Mouse (Mus musculus) embryonic facial prominence, embryonic 11.5 days (tissue): ENCODE measurements at regions not wholly inside any gene's neighbourhood (a gene's known extent, or its start where the extent isn't known, plus 50 kb on each side); places are given as distances from the start of the nearest gene placed in this dataset.

ENCODE experiments used
- ATAC-seq: fragments of 200-750 bp; cut with Nextera tagmentation; replicated peaks from 2 replicates; pipeline ENCODE4 v1.8.0; 2017; ENCODE audit warnings: low read depth; ENCODE audit not compliant: insufficient number of reproducible peaks, low FRiP score, low TSS enrichment
- DNase-seq: peaks from one replicate; pipeline ENCODE4 v3.0.0-alpha.2; 2015; ENCODE audit warnings: low spot score
- H3K27ac ChIP-seq: fragments of 300-500 bp; sonication (generic); replicated peaks from 2 replicates; pipeline ENCODE4 v1.5.1; 2014; ENCODE audit warnings: mild to moderate bottlenecking, low read depth, low read length, control low read depth
- H3K27me3 ChIP-seq: fragments of 300-500 bp; sonication (generic); 2 replicates; pipeline ENCODE4 v1.6.1; 2014; ENCODE audit warnings: mild to moderate bottlenecking, low read length, moderate library complexity, mixed read lengths; ENCODE audit not compliant: control insufficient read depth, insufficient read depth
- H3K36me3 ChIP-seq: fragments of 300-500 bp; sonication (generic); replicated peaks from 2 replicates; pipeline ENCODE4 v1.6.1; 2014; ENCODE audit warnings: low read depth, mild to moderate bottlenecking, low read length, moderate library complexity, mixed read lengths; ENCODE audit not compliant: control insufficient read depth, insufficient read depth
- H3K4me1 ChIP-seq: fragments of 300-500 bp; sonication (generic); 2 replicates; pipeline ENCODE4 v1.6.1; 2014; ENCODE audit warnings: low read length, mixed read lengths; ENCODE audit not compliant: control insufficient read depth, insufficient read depth
- H3K4me2 ChIP-seq: fragments of 300-500 bp; sonication (generic); 2 replicates; pipeline ENCODE4 v1.6.1; 2014; ENCODE audit warnings: low read depth, mild to moderate bottlenecking, control low read depth, low read length, moderate library complexity
- H3K4me3 ChIP-seq: fragments of 300-500 bp; sonication (generic); 2 replicates; pipeline ENCODE4 v1.5.1; 2014; ENCODE audit warnings: low read depth, low read length, control low read depth
- H3K9ac ChIP-seq: fragments of 300-500 bp; sonication (generic); replicated peaks from 2 replicates; pipeline ENCODE4 v1.6.1; 2014; ENCODE audit warnings: mild to moderate bottlenecking, control low read depth, low read length
- H3K9me3 ChIP-seq: fragments of 300-500 bp; sonication (generic); replicated peaks from 2 replicates; pipeline ENCODE4 v1.6.1; 2016; ENCODE audit warnings: mild to moderate bottlenecking, low read length, inconsistent platforms, mixed read lengths; ENCODE audit not compliant: control insufficient read depth
- WGBS: fragments of 180-500 bp; shearing (Covaris S2); extraction: QIAGEN DNeasy Blood & Tissue Kit; methylation state at CpG from one replicate; pipeline ENCODE4 v1.1.7; 2014; 5-methylcytosine and 5-hydroxymethylcytosine counted together

DNA sequence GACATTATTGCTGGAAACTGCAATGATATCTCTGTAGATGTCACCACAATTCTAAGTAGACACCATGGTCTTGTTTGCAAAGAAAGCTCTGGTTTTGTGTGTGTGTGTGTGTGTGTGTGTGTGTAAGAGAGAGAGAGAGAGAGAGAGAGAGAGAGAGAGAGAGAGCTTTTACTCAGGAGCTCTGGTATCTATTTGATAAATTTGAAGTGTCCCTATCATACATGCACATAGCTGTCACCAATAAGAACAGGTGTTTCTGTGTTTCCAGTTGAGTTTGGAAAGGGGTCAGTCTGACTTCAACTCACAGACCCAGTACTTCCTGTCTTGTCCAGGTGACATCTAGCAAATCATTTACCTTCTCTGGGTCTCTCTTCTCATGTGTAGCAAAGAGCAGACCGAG is 169.7 kb upstream of the Serpine2 start:
- Histone ChIP-seq H3K27me3 (no peaks in the 10 kb centered on the region), H3K36me3 (no peaks in the 10 kb centered on the region), H3K9me3 (no peaks in the 10 kb centered on the region), H3K4me1 (no peaks in the 10 kb centered on the region; the same call in 1 of the 2 replicates), H3K4me3 (no peak overlapping the region), H3K4me2 (no peak overlapping the region), H3K27ac (no peak overlapping the region), H3K9ac (no peak overlapping the region)
- ATAC-seq (no peak), DNase-seq (no peak)
- WGBS: 81% methylated on average over 1 of the region's 1 CpGs

DNA sequence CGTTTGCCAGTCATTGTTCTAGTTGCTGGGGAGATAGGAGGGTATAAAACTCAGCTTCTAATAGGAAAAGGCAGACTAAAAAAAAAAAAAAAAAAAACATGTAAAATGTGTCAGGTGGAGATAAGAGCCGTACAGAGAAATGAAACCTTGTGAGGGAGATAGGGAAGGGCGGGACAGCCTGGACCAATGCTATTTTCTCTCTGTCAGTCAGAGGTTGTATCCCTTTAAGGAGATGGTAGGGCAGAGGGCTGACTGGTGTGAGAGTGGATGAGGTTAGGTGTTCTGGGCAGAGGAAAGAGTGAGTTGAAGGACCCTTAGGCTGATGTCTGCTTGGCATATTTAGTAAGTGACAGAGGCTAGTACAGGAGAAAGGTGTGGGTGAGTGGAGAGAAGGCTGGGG is 169.2 kb upstream of the Serpine2 start:
- Histone ChIP-seq H3K9me3 (no peaks in the 10 kb centered on the region), H3K9ac (no peak overlapping the region), H3K4me3 (no peak overlapping the region), H3K4me2 (no peak overlapping the region), H3K36me3 (no peaks in the 10 kb centered on the region), H3K27me3 (no peaks in the 10 kb centered on the region), H3K27ac (no peak overlapping the region), H3K4me1 (no peaks in the 10 kb centered on the region; the same call in 1 of the 2 replicates)
- WGBS: 87% methylated on average over 3 of the region's 3 CpGs
- DNase-seq (no peak), ATAC-seq (0 out of 2 replicates have a peak, but pooled peaks have one; percentile 56)

GRCm38 (mm10) chr1:80025863-80026616 is 165.1 kb upstream of the Serpine2 start:
- no peaks in the 10 kb centered on the region for H3K9me3 ChIP-seq
- no peaks in the 10 kb centered on the region for H3K36me3 ChIP-seq
- no peaks in the 10 kb centered on the region for H3K4me1 ChIP-seq
- H3K4me2 ChIP-seq: no peak overlapping the region
- no peak for DNase-seq
- H3K27ac ChIP-seq: no peak overlapping the region
- no peak overlapping the region for H3K9ac ChIP-seq
- no peak overlapping the region for H3K4me3 ChIP-seq
- no peaks in the 10 kb centered on the region for H3K27me3 ChIP-seq
- ATAC-seq: no peak
- 87% methylated on average over 4 of the region's 4 CpGs for WGBS

- Histone ChIP-seq H3K9me3 (no peaks in the 10 kb centered on the region), H3K27ac (no peak overlapping the region), H3K4me1 (no peaks in the 10 kb centered on the region), H3K4me3 (no peak overlapping the region), H3K9ac (no peak overlapping the region), H3K36me3 (no peaks in the 10 kb centered on the region), H3K27me3 (no peaks in the 10 kb centered on the region), H3K4me2 (no peak overlapping the region)
- no peak for DNase-seq
- WGBS: 57% methylated on average over 6 of the region's 6 CpGs
- ATAC-seq: no peak
Observed at GRCm38 (mm10) chr1:80023518-80024095, 162.6 kb upstream of the Serpine2 start.

- 78% methylated on average over 3 of the region's 3 CpGs for WGBS
Observed at GRCm38 (mm10) chr1:80021866-80022265, 160.9 kb upstream of the Serpine2 start.

GRCm38 (mm10) chr1:80018391-80019065 is 157.5 kb upstream of the Serpine2 start:
- no peak overlapping the region for H3K27ac ChIP-seq
- no peaks in the 10 kb centered on the region for H3K4me1 ChIP-seq
- 68% methylated on average over 11 of the region's 11 CpGs for WGBS

More at GRCm38 (mm10) chr1:80021866-80022265, 160.9 kb upstream of the Serpine2 start:
- no peaks in the 10 kb centered on the region for H3K36me3 ChIP-seq
- no peak overlapping the region for H3K4me2 ChIP-seq
- ATAC-seq (no peak), DNase-seq (no peak)
- no peak overlapping the region for H3K9ac ChIP-seq
- H3K4me1 ChIP-seq: no peaks in the 10 kb centered on the region
- no peaks in the 10 kb centered on the region for H3K9me3 ChIP-seq
- H3K4me3 ChIP-seq: no peak overlapping the region
- H3K27me3 ChIP-seq: no peaks in the 10 kb centered on the region
- H3K27ac ChIP-seq: no peak overlapping the region

DNA sequence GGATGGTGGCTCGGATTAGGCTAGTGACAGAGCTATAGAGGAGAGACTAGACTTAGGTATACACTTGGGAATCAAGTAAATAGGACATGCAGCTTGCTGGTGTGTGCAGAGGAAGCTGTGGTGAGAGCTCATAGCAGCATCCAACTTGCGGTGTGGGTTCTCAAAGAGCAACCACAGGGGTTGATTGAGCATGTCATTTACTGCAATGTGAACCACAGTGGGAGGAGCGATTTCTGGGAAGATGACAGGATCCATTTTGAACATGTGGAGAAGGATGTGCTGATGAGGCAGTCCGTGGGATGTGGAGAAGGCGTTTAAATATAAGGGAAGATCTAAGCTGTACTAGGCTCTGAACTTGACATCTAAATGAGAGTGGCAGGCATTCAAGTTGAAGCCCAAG is 154.5 kb upstream of the Serpine2 start:
- H3K4me2 ChIP-seq: no peak overlapping the region
- ATAC-seq: no peak
- WGBS: 87% methylated on average over 5 of the region's 5 CpGs

More at GRCm38 (mm10) chr1:80018391-80019065, 157.5 kb upstream of the Serpine2 start:
- ATAC-seq (no peak), DNase-seq (no peak)
- no peaks in the 10 kb centered on the region for H3K36me3 ChIP-seq
- H3K27me3 ChIP-seq: no peaks in the 10 kb centered on the region
- H3K9ac ChIP-seq: no peak overlapping the region
- H3K4me3 ChIP-seq: no peak overlapping the region
- H3K4me2 ChIP-seq: no peak overlapping the region
- no peaks in the 10 kb centered on the region for H3K9me3 ChIP-seq

GRCm38 (mm10) chr1:80014586-80014985 is 153.6 kb upstream of the Serpine2 start:
- Histone ChIP-seq H3K4me3 (no peak overlapping the region), H3K27me3 (no peaks in the 10 kb centered on the region), H3K27ac (no peak overlapping the region), H3K36me3 (no peaks in the 10 kb centered on the region), H3K9me3 (no peaks in the 10 kb centered on the region), H3K4me1 (no peaks in the 10 kb centered on the region), H3K4me2 (no peak overlapping the region), H3K9ac (no peak overlapping the region)
- peak; percentile 83 for DNase-seq
- WGBS: 47% methylated on average over 2 of the region's 2 CpGs
- ATAC-seq: no peak

More for the DNA sequence above, 154.5 kb upstream of the Serpine2 start:
- H3K27me3 ChIP-seq: no peaks in the 10 kb centered on the region
- no peaks in the 10 kb centered on the region for H3K4me1 ChIP-seq
- no peaks in the 10 kb centered on the region for H3K36me3 ChIP-seq
- peak overlapping the region; percentile 35; the same call in 1 of the 2 replicates for H3K27ac ChIP-seq
- DNase-seq: no peak
- no peak overlapping the region for H3K9ac ChIP-seq
- H3K9me3 ChIP-seq: no peaks in the 10 kb centered on the region
- H3K4me3 ChIP-seq: no peak overlapping the region
